Mouse (Mus musculus) right cerebral cortex, postnatal 10 days (tissue): ENCODE results near the gene Slc2a1.

Experiments used
- DNase-seq, 2 experiments: peaks; one replicate each; pipeline ENCODE4 v3.0.0; 2021; ENCODE audit warnings: low spot score in 2 of 2

Gene Slc2a1

GRCm38 (mm10) chr4:119098216-119099210 is 10.0 kb upstream of the Slc2a1 start:
- no peak for DNase-seq

GRCm38 (mm10) chr4:119101392-119101791 is 7.1 kb upstream of the Slc2a1 start:
- no peak for DNase-seq

GRCm38 (mm10) chr4:119102350-119103126 is 6.0 kb upstream of the Slc2a1 start:
- peak; percentile 43 to 71 for DNase-seq

- no peak for DNase-seq
These were observed 3.7 kb upstream of the Slc2a1 start for GRCm38 (mm10) chr4:119104847-119105246.

GRCm38 (mm10) chr4:119105704-119106103 is 2.8 kb upstream of the Slc2a1 start:
- peak; percentile 60 for DNase-seq

- no peak for DNase-seq
These were observed 644 bp upstream of the Slc2a1 start for GRCm38 (mm10) chr4:119107867-119108266.

- no peak for DNase-seq
These were observed 1.1 kb downstream of the Slc2a1 start for GRCm38 (mm10) chr4:119109640-119110039.

GRCm38 (mm10) chr4:119110512-119110911 is 2.0 kb downstream of the Slc2a1 start:
- DNase-seq = no peak

- no peak for DNase-seq
These were observed 2.9 kb downstream of the Slc2a1 start for GRCm38 (mm10) chr4:119111410-119111809.

- peak in 1 of 2 experiments; percentile 46 for DNase-seq
These were observed 3.9 kb downstream of the Slc2a1 start for GRCm38 (mm10) chr4:119112256-119112885.

GRCm38 (mm10) chr4:119115611-119116070 is 7.1 kb downstream of the Slc2a1 start:
- DNase-seq = no peak

- no peak for DNase-seq
These were observed 7.8 kb downstream of the Slc2a1 start for GRCm38 (mm10) chr4:119116336-119116735.

- no peak for DNase-seq
These were observed 9.1 kb downstream of the Slc2a1 start for GRCm38 (mm10) chr4:119117571-119117970.

- no peak for DNase-seq
These were observed 10.2 kb downstream of the Slc2a1 start for GRCm38 (mm10) chr4:119118659-119119077.

- DNase-seq = no peak
These were observed 10.8 kb downstream of the Slc2a1 start for GRCm38 (mm10) chr4:119119354-119119753.

GRCm38 (mm10) chr4:119120095-119120494 is 11.6 kb downstream of the Slc2a1 start:
- DNase-seq = no peak

GRCm38 (mm10) chr4:119121249-119121648 is 12.7 kb downstream of the Slc2a1 start:
- DNase-seq = peak in 1 of 2 experiments; percentile 55

- DNase-seq = no peak
These were observed 16.3 kb downstream of the Slc2a1 start for GRCm38 (mm10) chr4:119124771-119125273.

- DNase-seq = no peak
These were observed 17.2 kb downstream of the Slc2a1 start for GRCm38 (mm10) chr4:119125577-119126270.

- DNase-seq = no peak
These were observed 18.7 kb downstream of the Slc2a1 start for GRCm38 (mm10) chr4:119127229-119127628.

GRCm38 (mm10) chr4:119128547-119128946 is 20.0 kb downstream of the Slc2a1 start:
- no peak for DNase-seq
